Mouse (Mus musculus): ENCODE measurements around the gene Nubp2.

Nubp2 gene

DNA sequence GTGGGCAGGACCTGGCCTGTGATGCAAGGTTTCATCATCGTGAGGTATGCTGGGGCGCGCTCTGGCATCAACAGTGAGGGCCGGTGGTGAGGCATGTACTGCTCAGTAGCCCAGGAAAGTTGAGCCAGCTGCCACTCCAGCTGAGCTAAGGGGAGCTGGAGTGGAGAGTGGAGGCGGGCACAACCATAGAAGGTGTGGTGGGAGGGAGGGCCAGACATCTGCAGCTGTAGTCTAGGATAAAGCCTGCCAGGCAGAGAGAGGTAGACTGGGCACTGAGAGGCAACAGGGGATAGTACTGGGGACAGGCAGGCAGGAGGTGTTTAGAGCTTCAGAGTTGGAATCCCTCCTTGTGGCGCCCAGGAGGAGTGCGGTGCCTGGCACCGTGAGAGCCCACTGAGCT lies 26.1 kb downstream of the Nubp2 start:
- no peak for DNase-seq

DNA sequence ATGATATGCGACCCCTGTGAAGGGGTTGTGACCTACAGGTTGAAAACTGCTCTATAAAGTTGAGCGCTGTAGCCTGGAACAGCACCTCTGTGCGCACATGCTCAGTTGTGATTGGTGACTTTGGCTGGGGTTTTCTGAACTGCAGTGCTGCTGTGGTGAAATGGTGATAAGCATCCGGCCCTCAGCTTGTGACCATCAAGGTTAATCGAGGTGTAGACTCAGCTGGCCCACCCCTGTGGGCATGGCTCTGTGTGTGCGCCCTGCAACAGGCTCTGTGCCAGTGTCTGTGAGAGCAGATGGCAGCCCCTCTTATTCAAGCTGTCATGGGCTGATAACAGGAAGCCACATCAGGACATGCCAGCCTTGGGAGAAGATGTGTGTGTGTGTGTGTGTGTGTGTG lies 27.2 kb downstream of the Nubp2 start:
- DNase-seq, result no peak

- DNase-seq, result no peak
Observed at GRCm38 (mm10) chr17:24857831-24858470, 28.2 kb downstream of the Nubp2 start.

DNA sequence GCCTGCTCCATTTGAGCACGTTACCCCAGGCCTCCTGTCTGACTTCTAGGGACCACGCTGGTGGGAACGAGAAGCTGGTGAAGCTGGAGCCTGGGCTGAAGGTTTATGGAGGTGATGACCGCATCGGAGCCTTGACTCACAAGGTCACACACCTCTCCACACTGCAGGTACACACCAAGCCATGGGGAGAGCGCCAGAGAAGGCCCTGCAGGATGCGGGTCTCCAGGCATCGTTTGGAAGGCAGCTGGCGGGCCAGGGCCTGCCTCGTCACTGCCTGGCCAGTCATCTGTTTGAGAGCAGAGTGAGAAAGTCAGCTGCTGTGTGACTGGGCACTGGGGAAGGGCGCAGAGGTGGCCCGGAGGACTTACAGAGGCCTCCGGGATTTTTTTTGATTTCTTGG lies 29.6 kb downstream of the Nubp2 start:
- no peak for DNase-seq

GRCm38 (mm10) chr17:24855838-24856464 lies 30.2 kb downstream of the Nubp2 start:
- DNase-seq, result no peak

DNA sequence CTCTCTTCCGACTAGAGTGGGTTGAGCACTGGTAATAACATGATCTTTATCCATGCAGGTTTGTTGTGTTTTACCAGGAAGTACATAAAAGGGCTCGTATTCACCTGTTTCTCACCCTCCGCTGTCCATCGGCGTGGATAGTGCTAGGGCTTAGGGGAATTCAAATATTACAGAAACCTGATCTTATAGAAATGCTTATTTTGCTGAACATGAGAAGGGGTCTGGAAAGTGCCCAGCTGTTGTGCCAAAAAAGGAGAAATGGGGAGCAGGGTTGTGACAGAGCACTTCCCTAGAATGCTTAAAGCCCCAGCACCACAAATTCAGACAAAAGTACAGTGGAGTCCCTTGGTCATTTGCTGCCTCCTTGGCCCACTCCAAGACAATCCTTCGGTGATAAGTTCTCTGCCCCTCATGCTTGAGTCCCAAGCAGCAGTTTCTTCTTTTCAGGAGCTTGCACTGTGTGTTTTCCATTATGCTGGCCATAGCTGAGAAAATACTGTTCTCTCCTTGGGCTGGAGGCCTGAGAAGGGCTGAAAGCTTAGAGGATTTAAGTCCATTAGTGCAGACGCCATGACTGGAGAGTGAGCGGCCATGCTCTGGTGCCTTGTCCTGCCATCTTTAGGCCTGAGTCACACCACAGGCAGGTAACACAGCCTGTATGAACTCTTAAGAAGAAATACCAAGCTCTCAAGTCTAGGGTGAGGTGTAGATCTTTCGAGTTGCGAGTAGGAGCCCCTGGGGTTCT lies 34.6 kb downstream of the Nubp2 start:
- no peak for DNase-seq

- DNase-seq, result no peak
Observed at GRCm38 (mm10) chr17:24850773-24851127, 35.4 kb downstream of the Nubp2 start.

DNA sequence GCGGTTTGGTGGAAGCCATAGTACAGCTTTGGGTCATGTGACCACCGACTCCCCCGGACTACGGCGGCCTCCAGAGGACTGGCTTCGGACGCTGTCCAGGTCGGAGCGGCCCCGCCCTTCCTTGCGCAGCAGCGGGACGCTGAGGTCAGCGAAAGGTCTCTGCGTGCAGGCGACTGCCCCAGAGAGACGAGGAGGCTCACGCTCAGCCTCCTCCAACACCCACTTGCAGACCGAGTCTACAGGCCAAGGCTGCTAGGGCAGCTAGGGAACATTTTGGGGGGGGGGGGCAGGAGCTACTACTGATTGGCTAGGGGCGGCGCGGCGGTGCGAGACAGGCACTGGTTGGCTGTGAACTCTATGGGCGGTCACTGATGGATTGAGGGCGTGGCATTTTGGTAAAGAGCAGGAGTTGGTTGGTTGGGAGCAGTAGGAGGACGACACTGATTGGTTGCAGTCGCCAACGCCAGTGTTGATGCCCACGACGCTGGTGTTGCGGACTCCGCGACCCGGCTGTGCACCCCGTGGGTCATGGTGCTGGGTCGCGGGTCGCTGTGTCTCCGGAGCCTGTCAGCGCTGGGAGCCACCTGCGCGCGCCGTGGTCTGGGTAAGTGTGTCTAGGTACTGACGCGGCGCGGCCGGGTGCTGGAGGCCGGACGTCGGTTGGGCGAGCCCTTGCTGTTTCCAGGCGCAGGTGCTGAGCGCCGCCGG lies 35.9 kb downstream of the Nubp2 start, which contains the start of gene Fahd1:
Fahd1 (minus strand) TSS at position 300 of the 708 bp plus-strand sequence.
- peak; percentile 99 for DNase-seq

DNA sequence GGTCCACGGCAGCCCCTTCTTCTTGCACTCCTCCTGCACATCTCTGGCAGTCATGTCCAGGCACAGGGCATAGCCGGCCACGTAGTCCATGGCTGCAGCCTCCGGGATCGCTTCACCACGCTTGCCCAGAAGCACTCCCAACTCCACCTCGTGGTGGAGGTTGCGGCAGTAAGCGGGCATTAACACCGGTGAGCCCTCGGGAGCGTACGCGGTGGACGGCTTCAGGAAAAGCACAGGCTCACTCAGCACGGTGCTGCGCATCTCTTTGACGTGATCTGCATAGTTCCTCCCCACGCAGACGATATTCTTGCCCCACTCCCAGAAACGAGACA lies 36.5 kb downstream of the Nubp2 start:
- no peak for DNase-seq

DNA sequence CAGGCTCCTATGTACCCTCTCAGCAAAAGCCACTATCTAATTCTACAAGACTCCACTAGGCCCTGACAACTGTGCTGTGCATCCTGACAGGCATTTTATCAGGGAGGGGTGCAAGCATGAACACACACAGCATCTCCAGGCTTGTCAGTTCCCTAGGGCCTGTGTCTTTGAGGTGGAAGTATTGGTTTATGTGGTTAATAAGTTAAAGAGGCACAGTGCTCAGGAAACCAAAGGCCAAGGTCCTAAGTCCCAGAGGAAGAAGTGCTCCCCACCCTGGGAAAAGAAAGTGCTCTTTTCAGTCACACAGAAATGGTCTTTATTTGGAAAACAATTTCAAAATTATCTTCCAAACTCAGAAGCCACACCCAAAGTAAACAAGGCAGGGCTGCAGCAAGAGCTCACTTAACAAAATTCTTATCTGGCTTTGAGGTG lies 37.5 kb downstream of the Nubp2 start:
- no peak for DNase-seq

- no peak for DNase-seq
Observed at GRCm38 (mm10) chr17:24847386-24847785, 38.8 kb downstream of the Nubp2 start.

- no peak for DNase-seq
Observed at GRCm38 (mm10) chr17:24844525-24844924, 41.6 kb downstream of the Nubp2 start.

DNA sequence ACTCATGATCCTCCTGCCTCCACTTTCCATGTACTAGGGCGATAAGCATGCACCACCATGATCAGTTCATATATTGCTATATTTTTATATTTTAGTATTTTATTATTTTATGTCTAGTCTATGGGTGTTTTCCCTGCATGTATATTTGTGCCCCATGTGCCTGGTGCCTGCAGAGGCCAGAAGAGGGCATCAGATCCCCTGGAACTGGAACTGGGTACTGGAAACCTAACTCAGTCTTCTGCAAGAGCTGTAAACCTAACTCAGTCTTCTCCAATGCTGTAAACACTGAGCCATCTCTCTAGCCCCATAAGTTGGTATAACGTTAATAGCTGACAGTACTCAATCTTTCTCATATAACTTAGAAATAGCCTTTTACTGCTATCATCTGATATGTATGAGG lies 43.5 kb downstream of the Nubp2 start:
- DNase-seq, result no peak

GRCm38 (mm10) chr17:24841133-24841532 lies 45.0 kb downstream of the Nubp2 start:
- DNase-seq, result no peak

DNA sequence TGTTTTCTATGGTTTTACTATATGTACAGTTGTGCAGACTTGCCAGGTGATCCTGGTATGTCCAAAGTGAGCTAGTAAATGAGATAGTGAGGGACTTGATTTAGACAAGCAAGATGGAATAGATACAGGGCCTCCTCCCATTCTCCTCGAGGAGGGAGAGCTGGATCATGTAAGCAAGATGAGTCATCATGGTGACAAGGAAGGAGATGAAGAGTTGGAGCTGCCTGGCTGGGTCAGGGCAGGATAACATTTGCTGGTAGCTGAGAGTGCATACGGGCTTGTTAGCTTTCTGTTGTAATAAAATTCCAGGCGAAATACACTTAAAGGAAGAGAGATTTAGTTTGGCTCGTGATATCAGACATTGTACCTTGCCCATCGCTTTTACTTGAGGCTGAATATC lies 45.8 kb downstream of the Nubp2 start:
- DNase-seq, result no peak

DNA sequence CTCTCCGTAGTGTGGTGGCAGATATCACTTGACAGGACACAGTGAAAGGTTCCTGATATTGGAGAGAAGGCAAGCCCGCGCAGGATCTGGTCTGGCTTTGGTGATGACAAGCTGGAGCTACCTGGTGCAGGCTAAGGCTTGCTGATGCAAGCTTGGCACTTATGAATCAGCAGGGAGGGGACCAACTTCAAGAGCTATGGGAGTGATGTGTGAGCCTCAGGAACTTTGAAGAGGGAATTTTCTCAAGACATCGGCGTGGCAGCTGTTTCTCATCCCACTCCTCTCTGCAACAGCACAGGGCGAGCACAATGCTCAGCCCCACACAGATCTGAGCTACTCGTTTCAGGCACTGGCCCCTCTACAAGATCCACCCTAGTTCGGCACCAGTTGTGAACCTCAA lies 46.3 kb downstream of the Nubp2 start, which contains the start of gene Hagh:
Hagh (plus strand) TSS at position 302 of the 400 bp plus-strand sequence.
- DNase-seq, result no peak

Data from cerebellum, adult 9-10 months (tissue).